Mouse (Mus musculus) lung, postnatal 36 days (tissue): ENCODE results near the gene Mb21d2.

Source experiments
- DNase-seq: peaks from one replicate; pipeline ENCODE4 v3.0.0; 2022; ENCODE audit warnings: mixed read lengths

Gene Mb21d2

DNA sequence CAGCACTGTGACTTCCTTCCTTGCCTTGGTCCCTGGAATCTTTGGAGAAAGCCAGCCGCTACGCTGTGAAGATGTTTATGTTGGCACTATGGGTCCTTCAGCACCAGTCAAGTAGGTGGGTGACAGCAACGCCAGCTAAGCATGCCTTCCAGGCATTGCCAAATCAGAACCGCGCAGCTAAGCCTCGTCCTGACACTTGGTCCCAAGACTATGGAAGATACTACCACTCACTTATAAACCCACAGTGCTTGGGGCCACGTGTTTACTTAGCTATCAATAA, 70.5 kb downstream of the Mb21d2 start:
- no peak for DNase-seq

DNA sequence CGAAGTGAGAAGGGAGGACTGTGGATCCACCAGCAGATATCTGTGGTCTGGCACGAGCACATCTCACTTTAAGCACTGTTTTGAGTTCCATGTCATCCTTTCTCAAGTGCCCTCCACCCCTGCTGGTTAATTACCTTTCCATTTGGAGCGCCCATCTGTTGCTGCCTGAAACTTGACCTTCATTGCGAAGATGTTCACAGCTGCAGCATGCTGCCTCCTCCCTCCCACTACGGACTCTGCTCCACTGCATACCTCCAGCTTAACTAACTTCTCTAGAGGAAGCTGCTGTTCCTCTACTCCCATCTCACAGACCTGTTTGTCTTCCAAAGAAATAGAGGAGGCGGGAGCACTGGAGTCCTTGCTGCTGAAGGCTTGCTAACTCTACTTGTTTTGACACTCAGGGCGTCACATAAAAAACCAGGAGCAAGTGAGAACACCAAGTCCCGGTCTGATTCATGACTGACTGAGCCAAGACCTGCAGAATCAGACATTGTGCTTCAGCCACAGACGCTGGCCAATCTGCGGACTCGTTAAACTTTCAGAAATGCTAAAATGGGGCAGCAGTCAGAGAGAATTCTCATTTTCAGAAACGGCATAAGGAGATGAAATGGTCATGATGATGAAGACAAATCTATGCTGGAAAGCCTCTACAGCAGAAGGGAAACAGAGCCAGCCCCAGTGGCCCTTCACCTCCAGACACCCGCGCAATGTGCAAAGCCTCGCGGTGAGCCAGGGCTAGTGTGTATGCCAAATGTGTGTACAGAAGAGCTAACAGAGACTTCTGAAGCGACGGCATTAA, 71.1 kb downstream of the Mb21d2 start:
- no peak for DNase-seq

DNA sequence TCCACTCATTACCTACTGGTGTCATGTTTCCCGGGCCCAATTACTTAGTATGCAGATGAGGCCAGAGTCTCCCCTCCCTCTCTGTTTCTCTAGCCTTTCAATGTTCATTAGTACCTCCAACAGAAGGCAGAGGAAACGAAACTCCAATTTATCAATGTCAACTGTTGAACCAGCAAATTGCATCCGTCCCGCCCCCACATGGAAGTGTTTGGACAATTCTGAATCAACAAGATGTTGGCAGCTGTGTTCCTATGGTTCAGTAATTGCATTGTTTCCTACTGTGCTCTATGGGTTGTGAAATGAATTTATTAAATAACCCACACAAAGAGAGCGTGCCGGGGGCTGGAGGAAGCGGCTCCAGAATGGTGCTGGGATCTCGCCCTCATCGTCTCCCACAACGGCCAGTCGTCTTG, 78.1 kb downstream of the Mb21d2 start:
- peak; percentile 80 for DNase-seq

DNA sequence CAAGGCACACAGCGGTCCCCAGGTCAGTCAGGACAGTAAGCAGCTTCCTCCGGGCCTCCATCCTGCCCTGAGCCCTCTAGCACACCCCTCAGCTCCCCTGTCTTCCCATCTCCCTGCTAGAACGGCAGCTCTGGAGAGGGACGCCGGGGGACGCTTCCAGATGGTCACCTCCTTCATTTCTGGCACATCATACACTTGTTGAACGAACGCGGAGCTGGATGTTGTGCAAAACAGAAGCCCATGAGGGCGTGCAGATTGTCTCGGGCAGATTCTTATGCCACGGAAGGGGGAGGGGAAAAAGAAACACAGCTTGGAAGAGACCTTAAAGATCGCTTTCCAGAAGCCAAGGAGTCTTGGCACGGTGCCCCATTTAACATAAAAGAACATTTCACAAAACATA, 78.6 kb downstream of the Mb21d2 start:
- DNase-seq, result peak; percentile 10

DNA sequence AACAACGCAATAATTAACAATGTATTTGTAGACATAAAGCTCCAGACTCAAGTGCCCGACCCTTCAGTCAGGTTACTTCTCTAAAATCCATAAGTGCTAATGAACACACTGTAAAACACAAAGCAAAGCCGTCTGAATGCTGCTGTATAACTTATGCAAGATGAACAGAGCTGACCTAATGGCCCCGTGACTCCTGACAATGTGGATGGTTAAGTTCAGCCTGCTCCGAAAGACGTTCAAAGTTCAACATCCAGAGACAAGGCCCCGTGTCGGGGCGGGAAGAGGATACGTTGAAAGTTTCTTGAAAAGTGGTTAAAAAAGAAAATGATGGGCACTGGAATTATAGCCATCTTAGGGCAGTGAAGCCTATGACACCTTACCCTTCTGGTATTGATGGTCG, 83.3 kb downstream of the Mb21d2 start:
- DNase-seq, result no peak

DNA sequence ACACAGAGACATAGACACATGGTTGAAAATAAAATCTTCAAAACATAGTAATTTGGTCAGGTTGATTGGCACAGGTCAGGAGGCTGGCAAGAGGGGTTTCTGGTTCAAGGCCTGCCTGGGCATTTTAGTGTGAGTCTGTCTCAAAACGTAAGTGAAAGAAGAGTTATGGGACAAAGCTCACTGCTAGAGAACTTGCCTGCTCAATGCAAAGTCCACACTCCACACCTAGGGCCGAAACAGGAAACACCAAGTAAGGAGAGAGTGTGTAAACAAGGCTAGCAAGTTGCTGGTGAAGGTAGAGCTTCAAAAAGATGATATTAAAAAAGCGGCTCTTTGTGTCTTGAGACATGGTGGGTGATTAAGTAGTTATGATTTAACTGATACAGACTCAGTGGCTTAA, 84.1 kb downstream of the Mb21d2 start:
- DNase-seq, result no peak

GRCm38 (mm10) chr16:28841102-28841501, 88.4 kb downstream of the Mb21d2 start:
- no peak for DNase-seq

- DNase-seq, result peak; percentile 64
These were observed 89.1 kb downstream of the Mb21d2 start for GRCm38 (mm10) chr16:28840075-28840974.

DNA sequence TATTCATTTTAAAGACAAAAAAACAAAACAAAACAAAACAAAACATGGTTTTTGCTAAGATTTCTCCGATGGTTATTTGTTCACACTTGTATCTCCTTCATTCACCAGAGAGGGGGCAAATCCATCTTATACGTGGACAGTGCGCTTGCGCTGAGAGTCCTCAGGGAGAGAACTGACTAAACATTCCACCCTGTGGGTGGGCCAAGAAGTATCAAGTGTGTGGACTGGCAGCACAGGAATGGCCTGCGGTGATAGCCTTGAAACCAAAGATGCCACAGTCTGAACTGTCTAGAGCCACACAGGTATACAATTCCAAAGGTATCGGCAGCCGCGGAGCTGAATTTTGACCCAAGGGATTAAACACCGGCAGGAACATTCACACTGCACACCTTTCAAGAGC, 89.9 kb downstream of the Mb21d2 start:
- DNase-seq, result peak; percentile 39

- peak; percentile 69 for DNase-seq
These were observed 91.5 kb downstream of the Mb21d2 start for GRCm38 (mm10) chr16:28838016-28838415.

GRCm38 (mm10) chr16:28832085-28832635, 97.3 kb downstream of the Mb21d2 start:
- no peak for DNase-seq

DNA sequence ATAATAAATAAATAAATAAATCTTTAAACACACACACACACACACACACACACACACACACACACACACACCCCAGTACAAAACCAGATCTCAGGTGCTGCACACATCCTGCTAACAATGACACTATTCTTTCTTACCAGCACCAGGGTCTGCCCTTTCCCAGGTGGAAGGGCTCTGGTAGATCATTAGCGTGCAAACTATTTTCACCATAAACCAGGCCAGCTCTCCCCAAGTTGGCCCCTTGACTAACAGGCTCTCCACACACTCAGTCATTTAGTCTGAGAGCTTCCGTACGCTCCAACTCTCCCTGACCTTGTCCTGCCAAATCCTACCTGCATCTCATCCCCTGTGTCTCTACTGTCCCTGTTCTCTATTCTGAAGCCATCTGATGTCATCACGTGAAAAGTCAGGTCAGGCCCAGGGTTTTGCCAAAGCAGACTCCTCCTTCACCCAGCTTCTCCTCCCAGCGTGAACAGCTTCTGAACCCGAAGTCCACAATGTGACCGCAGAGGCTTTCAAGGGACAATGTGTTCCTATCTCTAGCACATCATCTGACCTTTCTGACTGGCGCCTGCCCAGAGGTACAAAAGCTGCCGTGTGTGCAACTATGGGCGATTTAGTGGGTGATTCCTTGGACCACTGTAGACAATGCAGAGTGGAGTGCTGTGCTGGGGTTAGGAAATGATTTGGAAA, 100.1 kb downstream of the Mb21d2 start:
- DNase-seq, result no peak

GRCm38 (mm10) chr16:28824781-28825180, 104.7 kb downstream of the Mb21d2 start:
- no peak for DNase-seq

GRCm38 (mm10) chr16:28821774-28822173, 107.7 kb downstream of the Mb21d2 start:
- no peak for DNase-seq

- DNase-seq, result no peak
These were observed 110.7 kb downstream of the Mb21d2 start for GRCm38 (mm10) chr16:28818749-28819285.

DNA sequence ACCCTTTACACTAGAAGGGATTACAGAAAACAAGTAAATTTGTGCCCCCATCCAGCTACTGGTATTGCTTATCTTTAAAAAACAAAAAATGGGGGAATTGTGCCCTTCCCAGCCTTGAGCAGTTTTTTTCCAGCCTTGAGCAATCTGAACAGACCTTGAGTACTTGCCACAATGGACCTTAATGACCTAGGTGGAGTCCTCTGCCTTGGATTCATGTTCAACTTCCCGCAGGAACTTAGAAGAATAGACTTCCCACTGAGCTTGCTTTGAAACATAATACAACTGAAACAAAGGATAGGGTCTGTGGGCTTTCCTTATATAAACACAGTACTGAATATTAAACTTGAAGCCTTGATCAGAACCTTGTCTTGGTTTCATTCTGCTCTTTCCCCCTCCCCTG, 116.2 kb downstream of the Mb21d2 start:
- no peak for DNase-seq

- no peak for DNase-seq
These were observed 120.4 kb downstream of the Mb21d2 start for GRCm38 (mm10) chr16:28809089-28809488.

GRCm38 (mm10) chr16:28793115-28793514, 136.4 kb downstream of the Mb21d2 start:
- peak; percentile 30 for DNase-seq
